Mouse (Mus musculus): ENCODE results near the gene Scn2a.
"Not testable (repeated sequence)": the region's sequence is repeated elsewhere in the genome, so short reads cannot be mapped to it uniquely, and the experiment has no call there.

Scn2a gene

DNA sequence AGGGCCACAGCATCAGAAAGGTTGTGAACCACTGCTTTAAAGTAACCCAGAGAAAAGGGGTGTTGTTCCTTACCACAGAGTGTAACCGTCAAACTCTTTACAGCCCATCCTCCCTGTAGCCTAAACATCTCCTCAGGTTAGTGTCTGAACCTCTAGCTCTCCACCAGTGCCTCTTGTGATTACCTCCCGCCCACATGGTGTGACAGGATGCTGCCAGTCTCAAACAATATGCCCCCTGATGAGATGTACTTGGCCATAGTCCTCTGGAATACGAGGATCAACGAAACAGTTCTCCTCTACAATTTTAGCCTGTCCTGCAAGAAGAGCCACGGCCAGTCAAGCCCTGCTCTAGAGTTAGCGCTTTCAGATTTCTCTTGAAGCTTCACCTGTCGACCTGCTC is 74.5 kb downstream of the Scn2a start:
- DNase-seq (ENCODE audit: low read depth in 1 of 2, low spot score in 2 of 2) = no peak

- no peak for DNase-seq (ENCODE audit: low read depth in 1 of 2, low spot score in 2 of 2)
Observed at GRCm38 (mm10) chr2:65700246-65700645, 79.7 kb downstream of the Scn2a start.

DNA sequence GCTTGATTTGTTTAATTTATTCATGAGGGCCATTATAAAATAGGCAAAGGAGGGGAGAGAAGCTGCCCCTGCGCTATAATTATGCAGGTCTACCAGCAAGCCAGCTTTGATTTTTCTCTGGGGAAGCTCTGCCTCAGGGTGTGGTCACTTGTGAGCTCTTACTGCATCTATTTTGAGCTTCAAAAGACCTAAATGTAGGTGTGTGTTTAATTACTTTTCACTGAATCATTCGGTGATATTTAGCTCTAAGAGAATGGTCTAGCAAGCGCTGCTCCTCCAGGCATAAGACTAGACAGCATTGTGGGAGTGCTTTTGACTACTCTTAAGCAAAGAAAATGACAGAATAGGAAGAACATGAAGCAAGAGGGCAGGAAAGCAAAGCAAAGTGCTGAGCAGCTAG is 80.6 kb downstream of the Scn2a start:
- no peak for DNase-seq (ENCODE audit: low read depth in 1 of 2, low spot score in 2 of 2)

GRCm38 (mm10) chr2:65722219-65722800 is 101.7 kb downstream of the Scn2a start:
- DNase-seq (ENCODE audit: low read depth in 1 of 2, low spot score in 2 of 2) = no peak

DNA sequence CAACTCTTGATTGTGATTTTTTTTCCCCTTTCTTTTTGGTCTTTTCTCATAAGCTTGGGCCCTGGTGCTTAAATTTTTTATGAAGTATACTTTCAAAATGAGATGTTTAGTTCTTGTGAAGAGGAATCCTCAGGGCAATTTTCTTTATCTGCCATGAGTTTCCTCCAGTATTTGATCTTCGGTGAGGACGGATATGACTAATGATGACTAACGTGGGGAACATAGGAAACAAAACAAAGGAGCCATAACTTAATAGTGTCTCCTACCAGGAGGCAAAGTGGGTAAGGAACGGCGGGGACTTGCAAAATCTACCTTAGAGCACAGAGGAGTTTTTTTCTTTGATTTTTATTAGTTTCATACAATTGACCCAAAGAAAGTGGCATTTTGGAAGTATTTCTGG is 124.8 kb downstream of the Scn2a start:
- no peak for DNase-seq (ENCODE audit: low read depth in 1 of 2, low spot score in 2 of 2)

GRCm38 (mm10) chr2:65782442-65782841 is 161.9 kb downstream of the Scn2a start:
- DNase-seq (ENCODE audit: low read depth in 1 of 2, low spot score in 2 of 2) = no peak

DNA sequence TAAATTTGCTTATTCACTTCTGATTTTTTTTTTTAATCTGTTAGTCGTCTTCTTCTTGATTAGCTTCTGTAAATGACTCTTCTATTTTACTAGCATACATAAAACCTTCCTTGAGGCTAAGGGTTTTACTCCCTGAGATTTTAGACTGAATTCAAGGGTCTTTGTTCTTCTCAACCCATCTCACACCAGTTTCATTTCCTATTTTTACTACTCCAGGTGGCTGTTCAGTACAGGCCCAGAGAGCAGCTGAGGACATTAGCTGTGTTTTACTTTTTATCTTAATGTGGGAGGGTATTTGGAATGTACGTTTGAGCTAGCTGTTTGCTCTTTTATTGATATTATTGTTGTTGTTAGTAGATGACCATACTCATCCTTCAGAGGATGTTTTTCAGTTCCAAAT is 162.8 kb downstream of the Scn2a start:
- DNase-seq (ENCODE audit: low read depth in 1 of 2, low spot score in 2 of 2) = no peak

- no peak for DNase-seq (ENCODE audit: low read depth in 1 of 2, low spot score in 2 of 2)
Observed at GRCm38 (mm10) chr2:65792516-65792915, 171.9 kb downstream of the Scn2a start.

DNA sequence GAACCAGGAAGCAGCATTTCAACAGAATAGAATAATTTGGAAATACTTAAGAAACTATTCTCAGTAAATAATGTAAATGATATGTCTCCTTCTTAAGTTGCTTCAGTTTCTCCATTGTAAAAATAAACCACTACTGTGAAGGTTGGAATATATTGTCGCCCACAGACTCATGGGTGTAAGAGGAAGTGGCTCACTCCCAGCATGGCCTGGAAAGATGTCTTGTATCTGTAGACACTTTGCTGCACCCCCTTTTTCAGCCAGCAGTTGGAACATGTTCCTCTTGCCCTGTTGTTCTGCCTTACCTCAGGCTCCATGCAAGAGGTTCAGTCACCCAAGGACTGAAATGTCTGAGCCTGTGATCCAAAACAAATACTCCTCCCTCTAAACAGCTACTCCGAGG is 173.0 kb downstream of the Scn2a start:
- no peak for DNase-seq (ENCODE audit: low read depth in 1 of 2, low spot score in 2 of 2)

DNA sequence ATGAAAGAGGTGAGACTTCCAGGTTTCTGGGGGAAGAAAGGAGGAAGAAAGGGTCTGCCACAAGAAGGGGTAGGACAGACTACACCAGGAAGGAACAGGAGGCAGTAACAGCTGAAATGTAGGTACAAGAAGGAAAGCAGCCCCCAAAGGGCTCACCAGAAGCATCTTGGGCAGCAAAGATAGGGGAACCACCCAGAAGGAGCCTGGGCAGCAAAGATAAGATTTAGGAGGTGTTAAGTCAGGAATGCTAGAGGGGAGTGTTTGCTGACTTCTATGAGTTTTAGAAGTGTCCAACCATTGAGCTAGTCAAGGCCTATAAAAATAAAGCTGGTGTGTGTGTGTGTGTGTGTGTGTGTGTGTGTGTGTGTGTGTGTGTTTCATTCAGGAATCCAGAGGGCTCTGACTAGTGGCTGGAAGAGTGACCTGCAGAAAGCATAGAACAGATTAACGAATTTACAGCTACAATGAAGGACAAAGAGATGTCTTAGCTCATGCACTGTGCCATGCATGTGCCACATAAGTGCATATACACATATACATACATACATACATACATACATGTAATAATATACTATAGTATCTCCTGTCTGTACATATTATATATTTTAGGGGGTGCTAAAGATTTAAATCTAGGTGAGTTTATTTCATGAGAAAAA is 180.6 kb downstream of the Scn2a start:
- DNase-seq (ENCODE audit: low read depth in 1 of 2, low spot score in 2 of 2) = no peak

DNA sequence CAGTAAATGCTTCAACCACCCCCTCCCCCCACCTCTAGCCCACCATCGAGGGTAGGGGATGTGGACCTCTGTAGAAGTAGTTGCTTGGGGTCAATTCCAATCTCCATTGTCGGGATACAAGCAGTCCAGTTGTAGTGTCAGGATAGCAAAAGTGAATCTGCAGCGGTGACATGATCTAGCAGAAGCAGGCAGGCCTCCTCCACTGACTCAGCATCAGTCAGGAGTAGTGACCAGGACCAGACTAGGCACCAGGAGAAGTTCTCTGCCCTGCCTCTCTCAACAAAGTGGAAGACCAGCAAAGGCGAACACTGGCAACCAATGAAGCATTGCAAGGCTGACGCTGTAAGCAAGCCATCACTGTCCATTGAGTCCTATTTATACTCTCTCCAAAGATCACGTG is 186.0 kb downstream of the Scn2a start:
- no peak for DNase-seq (ENCODE audit: low read depth in 1 of 2, low spot score in 2 of 2)

- not testable (repeated sequence) for DNase-seq (ENCODE audit: low read depth in 1 of 2, low spot score in 2 of 2)
Observed at GRCm38 (mm10) chr2:65811203-65811602, 190.6 kb downstream of the Scn2a start.

Data from monocyte, adult 2 months (primary cell).